Mouse (Mus musculus) embryonic facial prominence, embryonic 11.5 days (tissue): ENCODE data around the gene Ip6k2. TPM values are rescaled to one million over a fixed set of nuclear protein-coding genes. Genes with fewer than 3 reads are reported as not detected.

Source experiments
- ATAC-seq: fragments of 200-750 bp; cut with Nextera tagmentation; replicated peaks from 2 replicates; pipeline ENCODE4 v1.8.0; 2017; ENCODE audit warnings: low read depth; ENCODE audit not compliant: insufficient number of reproducible peaks, low FRiP score, low TSS enrichment
- DNase-seq: peaks from one replicate; pipeline ENCODE4 v3.0.0-alpha.2; 2015; ENCODE audit warnings: low spot score
- H3K27ac ChIP-seq: fragments of 300-500 bp; sonication (generic); replicated peaks from 2 replicates; pipeline ENCODE4 v1.5.1; 2014; ENCODE audit warnings: mild to moderate bottlenecking, low read depth, low read length, control low read depth
- H3K27me3 ChIP-seq: fragments of 300-500 bp; sonication (generic); 2 replicates; pipeline ENCODE4 v1.6.1; 2014; ENCODE audit warnings: mild to moderate bottlenecking, low read length, moderate library complexity, mixed read lengths; ENCODE audit not compliant: control insufficient read depth, insufficient read depth
- H3K36me3 ChIP-seq: fragments of 300-500 bp; sonication (generic); replicated peaks from 2 replicates; pipeline ENCODE4 v1.6.1; 2014; ENCODE audit warnings: low read depth, mild to moderate bottlenecking, low read length, moderate library complexity, mixed read lengths; ENCODE audit not compliant: control insufficient read depth, insufficient read depth
- H3K4me1 ChIP-seq: fragments of 300-500 bp; sonication (generic); 2 replicates; pipeline ENCODE4 v1.6.1; 2014; ENCODE audit warnings: low read length, mixed read lengths; ENCODE audit not compliant: control insufficient read depth, insufficient read depth
- H3K4me2 ChIP-seq: fragments of 300-500 bp; sonication (generic); 2 replicates; pipeline ENCODE4 v1.6.1; 2014; ENCODE audit warnings: low read depth, mild to moderate bottlenecking, control low read depth, low read length, moderate library complexity
- H3K4me3 ChIP-seq: fragments of 300-500 bp; sonication (generic); 2 replicates; pipeline ENCODE4 v1.5.1; 2014; ENCODE audit warnings: low read depth, low read length, control low read depth
- H3K9ac ChIP-seq: fragments of 300-500 bp; sonication (generic); replicated peaks from 2 replicates; pipeline ENCODE4 v1.6.1; 2014; ENCODE audit warnings: mild to moderate bottlenecking, control low read depth, low read length
- H3K9me3 ChIP-seq: fragments of 300-500 bp; sonication (generic); replicated peaks from 2 replicates; pipeline ENCODE4 v1.6.1; 2016; ENCODE audit warnings: mild to moderate bottlenecking, low read length, inconsistent platforms, mixed read lengths; ENCODE audit not compliant: control insufficient read depth
- WGBS: fragments of 180-500 bp; shearing (Covaris S2); extraction: QIAGEN DNeasy Blood & Tissue Kit; methylation state at CpG from one replicate; pipeline ENCODE4 v1.1.7; 2014; 5-methylcytosine and 5-hydroxymethylcytosine counted together
- polyA plus RNA-seq: library from polyadenylated mRNA; unstranded; fragments of >200 nt; fragmentation: Nextera tagmentation; extraction: Ambion mirVana; gene quantifications from 2 replicates; pipeline ENCODE4 v1.2.1, GENCODE M21; 2014

Ip6k2 gene
- 113 and 118 TPM in 2 replicates for polyA plus RNA-seq

- Histone ChIP-seq H3K4me3 (peak within 1 kb of the TSS; percentile 84), H3K9ac (peak within 1 kb of the TSS; percentile 96), H3K4me2 (peak within 1 kb of the TSS; percentile 41), H3K27me3 (no peaks in the 10 kb centered on the region), H3K27ac (peak within 1 kb of the TSS; percentile 89), H3K9me3 (no peaks in the 10 kb centered on the region), H3K36me3 (no peaks in the 10 kb centered on the region), H3K4me1 (no peaks in the 10 kb centered on the region)
- ATAC-seq (peak; percentile 98), DNase-seq (peak; percentile 98)
- under 1% methylated on average over 52 of the region's 56 CpGs for WGBS
Measured at GRCm38 (mm10) chr9:108783548-108784463, at the start of gene Ip6k2. Gene Ip6k2, plus strand, starts transcription at chr9:108783796.

GRCm38 (mm10) chr9:108734626-108735025 lies 49.0 kb upstream of the Ip6k2 start:
- Histone ChIP-seq H3K4me1 (no peaks in the 10 kb centered on the region), H3K9me3 (no peaks in the 10 kb centered on the region), H3K4me2 (no peak overlapping the region), H3K9ac (no peak overlapping the region), H3K4me3 (no peak overlapping the region), H3K27ac (no peak overlapping the region), H3K36me3 (no peaks in the 10 kb centered on the region), H3K27me3 (no peaks in the 10 kb centered on the region)
- ATAC-seq, result no peak
- no peak for DNase-seq

DNA sequence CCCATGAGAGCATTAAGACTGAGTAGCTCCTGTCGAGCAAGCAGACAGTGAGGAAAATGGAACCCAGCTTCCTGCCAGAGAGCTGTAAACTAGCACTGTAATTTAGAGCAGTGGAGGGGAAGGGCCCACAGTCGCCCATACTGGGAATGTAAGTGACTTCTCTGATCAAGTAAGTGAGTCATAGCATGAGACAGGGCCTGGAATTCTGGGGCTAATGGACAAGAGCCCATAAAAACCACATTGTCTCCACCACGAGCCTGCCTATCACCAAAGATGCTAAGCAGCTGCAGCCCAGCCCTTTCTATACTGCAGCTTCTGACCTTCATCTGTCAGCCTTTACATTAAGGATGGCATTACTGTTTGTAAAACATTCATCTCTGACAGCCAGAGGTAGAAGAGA lies 44.4 kb upstream of the Ip6k2 start:
- DNase-seq (no peak), ATAC-seq (no peak)
- Histone ChIP-seq H3K4me3 (no peak overlapping the region), H3K4me2 (no peak overlapping the region), H3K9ac (no peak overlapping the region), H3K27ac (no peak overlapping the region), H3K4me1 (no peaks in the 10 kb centered on the region), H3K36me3 (no peaks in the 10 kb centered on the region), H3K9me3 (no peaks in the 10 kb centered on the region), H3K27me3 (no peaks in the 10 kb centered on the region)
- 46% methylated on average over 3 of the region's 3 CpGs for WGBS

GRCm38 (mm10) chr9:108740062-108740461 lies 43.5 kb upstream of the Ip6k2 start:
- H3K4me2 ChIP-seq, result no peak overlapping the region
- H3K4me1 ChIP-seq, result no peaks in the 10 kb centered on the region
- DNase-seq, result no peak
- H3K4me3 ChIP-seq, result no peak overlapping the region
- no peak overlapping the region for H3K27ac ChIP-seq
- no peak for ATAC-seq
- H3K36me3 ChIP-seq, result no peaks in the 10 kb centered on the region
- WGBS, result 90% methylated on average over 1 of the region's 1 CpGs
- H3K27me3 ChIP-seq, result no peaks in the 10 kb centered on the region
- H3K9me3 ChIP-seq, result no peaks in the 10 kb centered on the region
- no peak overlapping the region for H3K9ac ChIP-seq

GRCm38 (mm10) chr9:108742048-108742447 lies 41.5 kb upstream of the Ip6k2 start:
- no peak overlapping the region for H3K9ac ChIP-seq
- peak; percentile 29 for DNase-seq
- ATAC-seq, result no peak
- H3K4me2 ChIP-seq, result no peak overlapping the region
- H3K27ac ChIP-seq, result no peak overlapping the region
- no peaks in the 10 kb centered on the region for H3K36me3 ChIP-seq
- no peak overlapping the region for H3K4me3 ChIP-seq
- no peaks in the 10 kb centered on the region for H3K4me1 ChIP-seq
- no peaks in the 10 kb centered on the region for H3K9me3 ChIP-seq
- no peaks in the 10 kb centered on the region for H3K27me3 ChIP-seq
- 86% methylated on average over 9 of the region's 9 CpGs for WGBS

DNA sequence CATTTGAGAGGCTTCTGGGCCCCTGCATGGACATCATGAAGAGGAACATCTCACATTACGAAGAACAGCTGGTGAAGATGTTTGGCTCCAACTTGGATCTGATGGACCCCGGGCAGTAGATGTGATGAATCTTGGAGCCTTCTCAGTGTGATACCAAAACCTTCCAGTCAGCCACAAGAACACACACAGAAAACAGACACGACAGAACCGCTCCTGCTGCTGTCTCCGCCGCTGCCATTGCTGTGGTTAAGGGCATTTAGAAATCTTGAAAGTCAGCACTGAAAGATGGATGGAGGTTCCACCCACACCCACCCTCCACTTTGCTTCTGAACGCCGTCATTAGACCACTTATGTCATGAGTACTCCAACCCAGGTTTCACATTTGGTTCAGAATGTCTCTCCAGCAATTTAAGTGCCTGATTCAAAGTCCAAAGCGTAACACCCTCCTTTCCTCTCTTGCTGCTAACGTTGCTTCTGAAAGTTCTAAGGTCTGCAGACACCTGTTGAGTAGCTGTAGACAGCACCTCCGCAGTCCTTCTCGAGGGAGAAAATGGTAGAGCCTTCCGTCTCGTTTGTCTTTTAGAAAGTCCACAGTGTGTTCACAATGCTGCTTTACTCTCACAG lies 36.6 kb upstream of the Ip6k2 start:
- H3K27ac ChIP-seq, result no peak overlapping the region
- DNase-seq, result no peak
- H3K9me3 ChIP-seq, result no peaks in the 10 kb centered on the region
- no peak overlapping the region for H3K9ac ChIP-seq
- ATAC-seq, result no peak
- no peak overlapping the region for H3K4me3 ChIP-seq
- no peaks in the 10 kb centered on the region for H3K36me3 ChIP-seq
- WGBS, result 90% methylated on average over 14 of the region's 14 CpGs
- H3K4me1 ChIP-seq, result no peaks in the 10 kb centered on the region
- H3K4me2 ChIP-seq, result no peak overlapping the region
- H3K27me3 ChIP-seq, result no peaks in the 10 kb centered on the region

- Histone ChIP-seq H3K9me3 (no peaks in the 10 kb centered on the region), H3K36me3 (no peaks in the 10 kb centered on the region), H3K4me3 (no peak overlapping the region), H3K27me3 (no peaks in the 10 kb centered on the region), H3K4me1 (no peaks in the 10 kb centered on the region), H3K4me2 (no peak overlapping the region), H3K9ac (no peak overlapping the region), H3K27ac (no peak overlapping the region)
- DNase-seq (no peak), ATAC-seq (no peak)
- 79% methylated on average over 3 of the region's 3 CpGs for WGBS
Measured at GRCm38 (mm10) chr9:108747694-108748093, 35.9 kb upstream of the Ip6k2 start.

- H3K36me3 ChIP-seq, result no peaks in the 10 kb centered on the region
- H3K4me2 ChIP-seq, result no peak overlapping the region
- H3K9ac ChIP-seq, result no peak overlapping the region
- no peak overlapping the region for H3K27ac ChIP-seq
- WGBS, result 80% methylated on average over 11 of the region's 11 CpGs
- DNase-seq, result no peak
- H3K9me3 ChIP-seq, result no peaks in the 10 kb centered on the region
- H3K27me3 ChIP-seq, result no peaks in the 10 kb centered on the region
- no peak for ATAC-seq
- H3K4me1 ChIP-seq, result no peaks in the 10 kb centered on the region
- no peak overlapping the region for H3K4me3 ChIP-seq
Measured at GRCm38 (mm10) chr9:108748600-108749183, 34.9 kb upstream of the Ip6k2 start.
